Mouse (Mus musculus): Measurements from ENCODE around the gene Thop1. TPM values are rescaled to one million over a fixed set of nuclear protein-coding genes. Genes with fewer than 3 reads are reported as not detected.
"Not testable (repeated sequence)": the region's sequence is repeated elsewhere in the genome, so short reads cannot be mapped to it uniquely, and the experiment has no call there.

Gene Thop1
- polyA plus RNA-seq, 1 experiment from 2014 or later, result 51.4 TPM

DNA sequence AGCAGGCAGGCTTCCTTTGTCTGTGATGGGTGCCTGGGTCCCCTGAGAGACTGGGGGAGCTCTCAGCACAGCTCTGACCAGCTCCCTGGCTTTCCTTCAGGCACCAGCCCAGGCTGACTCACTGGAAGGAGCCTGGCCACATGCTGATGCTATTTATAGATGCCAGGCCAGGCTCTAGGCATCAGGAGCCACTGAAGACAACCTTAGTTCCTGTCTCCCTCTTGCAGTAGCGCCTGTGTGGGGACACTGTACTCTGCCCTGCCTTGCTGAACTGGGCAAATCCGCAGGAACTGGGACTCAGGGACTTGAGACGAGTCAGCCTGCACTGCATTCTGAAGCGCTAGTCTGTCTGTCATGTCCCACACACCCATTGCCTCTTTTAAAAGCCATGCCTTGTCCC is 42.5 kb upstream of the Thop1 start:
- Histone ChIP-seq H3K4me1 (ENCODE audit: control insufficient read depth, insufficient read depth, low read length) (peaks cover 7% of the 10 kb centered on the region; the same call in 1 of the 2 replicates), H3K4me2 (no peak overlapping the region), H3K27ac (ENCODE audit: low read depth, low read length) (no peak overlapping the region), H3K27me3 (ENCODE audit: control insufficient read depth, insufficient read depth, low read length) (peaks cover 7% of the 10 kb centered on the region), H3K4me3 (ENCODE audit: low read depth, low read length) (no peak overlapping the region), H3K36me3 (ENCODE audit: control insufficient read depth, insufficient read depth, low read length) (peaks cover 6% of the 10 kb centered on the region; the same call in 1 of the 2 replicates), H3K9ac (ENCODE audit: low read length) (no peak overlapping the region), H3K9me3 (ENCODE audit: control insufficient read depth, low read length) (no peaks in the 10 kb centered on the region)
- WGBS, result 72% methylated on average over 4 of the region's 4 CpGs
- ATAC-seq (ENCODE audit: low FRiP score), result no peak
- DNase-seq (ENCODE audit: low spot score, missing footprints), result no peak

DNA sequence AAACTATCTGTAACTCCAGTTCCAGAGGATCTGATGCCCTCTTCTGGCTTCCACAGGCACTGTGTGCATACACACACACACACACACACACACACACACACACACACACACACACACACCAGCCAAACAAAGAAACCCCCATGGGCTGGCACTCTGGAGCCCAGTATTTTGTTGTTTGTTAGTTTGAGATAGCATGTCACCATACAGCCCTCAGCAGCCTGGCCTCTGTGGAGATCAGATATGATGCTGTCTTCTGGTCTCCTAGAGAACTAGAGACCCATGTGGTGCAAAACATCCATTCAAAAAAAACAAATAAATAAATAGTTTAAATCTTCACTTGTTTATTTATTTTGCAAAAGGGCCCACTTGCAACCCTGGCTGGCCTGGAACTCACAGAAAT is 41.6 kb upstream of the Thop1 start:
- no peak overlapping the region for H3K9ac ChIP-seq (ENCODE audit: low read length)
- H3K4me2 ChIP-seq, result no peak overlapping the region
- no peak overlapping the region for H3K4me3 ChIP-seq (ENCODE audit: low read depth, low read length)
- no peak for DNase-seq (ENCODE audit: low spot score, missing footprints)
- peaks cover 6% of the 10 kb centered on the region; the same call in 1 of the 2 replicates for H3K36me3 ChIP-seq (ENCODE audit: control insufficient read depth, insufficient read depth, low read length)
- ATAC-seq (ENCODE audit: low FRiP score), result no peak
- H3K9me3 ChIP-seq (ENCODE audit: control insufficient read depth, low read length), result no peaks in the 10 kb centered on the region
- H3K27me3 ChIP-seq (ENCODE audit: control insufficient read depth, insufficient read depth, low read length), result peaks cover 7% of the 10 kb centered on the region
- H3K27ac ChIP-seq (ENCODE audit: low read depth, low read length), result no peak overlapping the region
- H3K4me1 ChIP-seq (ENCODE audit: control insufficient read depth, insufficient read depth, low read length), result peaks cover 7% of the 10 kb centered on the region; the same call in 1 of the 2 replicates

DNA sequence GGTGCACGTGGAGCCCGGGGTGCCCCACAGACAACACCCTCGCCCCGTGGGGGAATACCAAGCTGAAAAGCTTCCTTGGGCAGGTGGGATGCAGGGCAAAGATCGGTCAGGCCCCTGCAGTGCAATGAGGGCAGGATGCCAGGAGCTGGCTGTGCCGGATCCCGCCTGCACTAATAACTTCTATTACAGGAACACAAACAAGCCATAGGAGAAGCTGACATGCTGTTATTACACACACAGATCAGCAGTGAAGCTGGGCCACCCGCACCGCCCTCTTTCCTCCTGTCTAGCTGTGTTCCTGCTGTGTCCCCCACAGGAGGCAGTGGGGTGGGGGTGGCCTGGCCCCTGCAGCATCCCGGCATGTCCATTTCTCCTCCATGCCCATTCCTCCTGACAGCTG is 40.8 kb upstream of the Thop1 start:
- ATAC-seq (ENCODE audit: low FRiP score) (no peak), DNase-seq (ENCODE audit: low spot score, missing footprints) (no peak)
- Histone ChIP-seq H3K4me3 (ENCODE audit: low read depth, low read length) (no peak overlapping the region), H3K27me3 (ENCODE audit: control insufficient read depth, insufficient read depth, low read length) (peaks cover 7% of the 10 kb centered on the region), H3K9ac (ENCODE audit: low read length) (no peak overlapping the region), H3K27ac (ENCODE audit: low read depth, low read length) (no peak overlapping the region), H3K36me3 (ENCODE audit: control insufficient read depth, insufficient read depth, low read length) (peaks cover 6% of the 10 kb centered on the region; the same call in 1 of the 2 replicates), H3K4me2 (no peak overlapping the region), H3K9me3 (ENCODE audit: control insufficient read depth, low read length) (no peaks in the 10 kb centered on the region), H3K4me1 (ENCODE audit: control insufficient read depth, insufficient read depth, low read length) (peaks cover 7% of the 10 kb centered on the region; the same call in 1 of the 2 replicates)
- 71% methylated on average over 10 of the region's 10 CpGs for WGBS

DNA sequence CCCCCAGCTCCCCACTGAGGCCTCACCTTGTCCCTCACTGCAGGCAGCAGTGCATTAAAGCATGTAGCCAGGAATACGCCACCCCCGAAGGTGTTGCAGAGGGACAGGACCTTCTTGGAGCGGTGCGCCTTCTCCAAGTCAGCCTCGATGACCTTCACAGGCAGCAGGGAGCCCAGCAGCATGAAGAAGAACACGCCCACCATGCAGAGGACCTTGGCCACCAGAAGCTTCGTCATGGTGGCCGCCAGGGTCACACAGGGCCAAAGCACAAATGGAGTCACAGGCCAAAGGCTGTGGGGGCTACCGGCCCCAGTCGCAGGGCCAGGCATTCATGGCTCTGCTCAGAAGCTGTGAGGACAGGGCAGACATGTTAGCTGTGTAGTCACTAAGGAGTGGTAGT is 36.2 kb upstream of the Thop1 start:
- WGBS, result 78% methylated on average over 10 of the region's 10 CpGs
- DNase-seq (ENCODE audit: low spot score, missing footprints) (no peak), ATAC-seq (ENCODE audit: low FRiP score) (no peak)
- Histone ChIP-seq H3K4me3 (ENCODE audit: low read depth, low read length) (no peak overlapping the region), H3K9ac (ENCODE audit: low read length) (no peak overlapping the region), H3K36me3 (ENCODE audit: control insufficient read depth, insufficient read depth, low read length) (peaks cover 6% of the 10 kb centered on the region; the same call in 1 of the 2 replicates), H3K4me2 (no peak overlapping the region), H3K27ac (ENCODE audit: low read depth, low read length) (no peak overlapping the region), H3K9me3 (ENCODE audit: control insufficient read depth, low read length) (no peaks in the 10 kb centered on the region), H3K4me1 (ENCODE audit: control insufficient read depth, insufficient read depth, low read length) (no peaks in the 10 kb centered on the region), H3K27me3 (ENCODE audit: control insufficient read depth, insufficient read depth, low read length) (no peaks in the 10 kb centered on the region)

DNA sequence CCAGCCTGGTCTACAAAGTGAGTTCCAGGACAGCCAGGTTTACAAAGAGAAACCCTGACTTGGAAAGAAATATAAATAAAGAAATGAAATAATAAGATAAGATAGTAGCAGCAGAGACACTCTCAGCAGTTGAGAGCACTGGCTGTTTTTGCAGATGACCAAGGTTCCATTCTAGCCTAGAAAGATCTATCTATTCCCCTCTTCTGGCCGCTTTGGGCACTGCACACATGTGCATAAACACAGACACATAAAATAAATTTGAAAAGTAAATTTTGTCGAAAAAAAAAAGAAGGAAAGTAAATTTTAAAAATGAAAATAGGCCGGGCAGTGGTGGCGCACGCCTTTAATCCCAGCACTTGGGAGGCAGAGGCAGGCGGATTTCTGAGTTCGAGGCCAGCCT is 33.6 kb upstream of the Thop1 start:
- Histone ChIP-seq H3K27me3 (ENCODE audit: control insufficient read depth, insufficient read depth, low read length) (no peaks in the 10 kb centered on the region), H3K4me3 (ENCODE audit: low read depth, low read length) (no peak overlapping the region), H3K4me1 (ENCODE audit: control insufficient read depth, insufficient read depth, low read length) (no peaks in the 10 kb centered on the region), H3K4me2 (no peak overlapping the region), H3K36me3 (ENCODE audit: control insufficient read depth, insufficient read depth, low read length) (peaks cover under 1% of the 10 kb centered on the region; the same call in 1 of the 2 replicates), H3K9me3 (ENCODE audit: control insufficient read depth, low read length) (no peaks in the 10 kb centered on the region), H3K27ac (ENCODE audit: low read depth, low read length) (no peak overlapping the region), H3K9ac (ENCODE audit: low read length) (no peak overlapping the region)
- ATAC-seq (ENCODE audit: low FRiP score) (no peak), DNase-seq (ENCODE audit: low spot score, missing footprints) (no peak)
- 77% methylated on average over 7 of the region's 7 CpGs for WGBS

DNA sequence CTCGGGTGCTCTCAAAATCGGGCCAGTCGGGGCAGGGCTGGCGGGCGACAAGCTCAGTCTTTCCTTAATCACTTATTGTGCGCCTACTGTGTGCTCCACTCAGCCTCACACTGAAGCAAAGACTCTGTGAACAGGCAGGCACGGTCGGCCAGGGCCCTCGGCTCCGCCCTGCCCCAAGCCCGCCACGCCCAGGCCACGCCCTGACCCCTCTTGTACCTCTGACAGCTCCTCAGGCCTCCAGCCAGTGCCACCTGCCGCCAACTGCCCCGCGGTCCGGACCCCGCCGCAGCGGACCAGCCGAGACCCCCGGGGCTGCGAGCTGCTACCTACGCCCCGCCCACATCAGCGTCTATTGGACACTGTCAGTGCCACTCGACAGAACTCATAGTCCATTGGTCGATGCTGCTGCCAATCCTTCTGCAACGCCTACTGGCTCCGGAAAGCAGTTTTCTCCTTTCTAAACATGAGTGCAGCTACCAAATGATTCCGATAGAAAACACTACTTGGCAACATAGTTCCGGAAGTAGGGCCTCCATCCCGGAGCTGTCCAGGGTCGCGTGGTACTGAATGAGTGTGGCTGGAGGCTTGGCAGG is 32.8 kb upstream of the Thop1 start, which contains the start of gene Slc39a3:
Gene Slc39a3 (minus strand): TSS at position 439 of the 593 bp plus-strand sequence.
- DNase-seq (ENCODE audit: low spot score, missing footprints) (peak; percentile 100), ATAC-seq (ENCODE audit: low FRiP score) (peak; percentile 99)
- H3K27me3 ChIP-seq (ENCODE audit: control insufficient read depth, insufficient read depth, low read length), result no peaks in the 10 kb centered on the region
- H3K4me2 ChIP-seq, result peak within 1 kb of the TSS; percentile 54
- H3K27ac ChIP-seq (ENCODE audit: low read depth, low read length), result peak within 1 kb of the TSS; percentile 41; the same call in 1 of the 2 replicates
- under 1% methylated on average over 35 of the region's 35 CpGs for WGBS
- peak within 1 kb of the TSS; percentile 76 for H3K9ac ChIP-seq (ENCODE audit: low read length)
- H3K9me3 ChIP-seq (ENCODE audit: control insufficient read depth, low read length), result no peaks in the 10 kb centered on the region
- no peaks in the 10 kb centered on the region for H3K4me1 ChIP-seq (ENCODE audit: control insufficient read depth, insufficient read depth, low read length)
- peak within 1 kb of the TSS; percentile 68 for H3K4me3 ChIP-seq (ENCODE audit: low read depth, low read length)
- H3K36me3 ChIP-seq (ENCODE audit: control insufficient read depth, insufficient read depth, low read length), result no peaks in the 10 kb centered on the region

DNA sequence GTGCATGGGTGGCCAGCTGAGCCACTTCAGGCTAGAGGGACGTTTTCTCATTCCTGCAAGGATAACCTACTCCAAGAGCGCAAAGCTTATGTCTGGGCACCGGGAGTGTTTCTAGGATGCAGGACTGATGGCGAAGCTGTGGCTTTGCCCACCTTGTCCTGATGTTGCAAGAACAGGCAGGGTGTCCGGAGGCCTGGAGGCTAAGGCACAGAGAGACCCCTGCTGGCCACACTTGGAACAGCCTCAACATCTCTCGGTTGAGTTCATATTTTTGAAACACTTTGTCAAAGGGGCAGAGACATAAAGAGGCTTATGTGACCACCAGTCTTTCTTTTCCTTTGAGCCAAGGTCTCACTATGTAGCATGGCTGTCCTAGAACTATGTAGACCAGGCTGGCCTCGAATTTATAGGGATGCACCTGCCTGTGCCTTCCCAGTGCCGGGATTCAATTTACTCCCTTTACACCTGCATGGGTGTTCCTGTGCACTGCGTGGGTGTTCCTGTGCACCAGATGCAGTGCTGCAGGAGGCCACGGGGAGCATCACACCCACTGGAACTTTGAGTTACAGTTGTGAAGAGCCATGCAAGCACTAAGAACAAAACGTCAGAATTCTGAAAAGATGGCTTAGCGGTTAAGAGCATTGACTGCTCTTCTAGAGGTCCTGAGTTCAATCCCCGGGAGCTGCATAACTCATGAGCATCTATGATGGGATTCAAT is 28.2 kb upstream of the Thop1 start:
- Histone ChIP-seq H3K27me3 (ENCODE audit: control insufficient read depth, insufficient read depth, low read length) (no peaks in the 10 kb centered on the region), H3K4me2 (no peak overlapping the region), H3K27ac (ENCODE audit: low read depth, low read length) (no peak overlapping the region), H3K4me3 (ENCODE audit: low read depth, low read length) (no peak overlapping the region), H3K9ac (ENCODE audit: low read length) (no peak overlapping the region), H3K4me1 (ENCODE audit: control insufficient read depth, insufficient read depth, low read length) (no peaks in the 10 kb centered on the region), H3K36me3 (ENCODE audit: control insufficient read depth, insufficient read depth, low read length) (peaks cover 21% of the 10 kb centered on the region), H3K9me3 (ENCODE audit: control insufficient read depth, low read length) (no peaks in the 10 kb centered on the region)
- ATAC-seq (ENCODE audit: low FRiP score), result no peak
- DNase-seq (ENCODE audit: low spot score, missing footprints), result peak; percentile 96
- 33% methylated on average over 13 of the region's 13 CpGs for WGBS

DNA sequence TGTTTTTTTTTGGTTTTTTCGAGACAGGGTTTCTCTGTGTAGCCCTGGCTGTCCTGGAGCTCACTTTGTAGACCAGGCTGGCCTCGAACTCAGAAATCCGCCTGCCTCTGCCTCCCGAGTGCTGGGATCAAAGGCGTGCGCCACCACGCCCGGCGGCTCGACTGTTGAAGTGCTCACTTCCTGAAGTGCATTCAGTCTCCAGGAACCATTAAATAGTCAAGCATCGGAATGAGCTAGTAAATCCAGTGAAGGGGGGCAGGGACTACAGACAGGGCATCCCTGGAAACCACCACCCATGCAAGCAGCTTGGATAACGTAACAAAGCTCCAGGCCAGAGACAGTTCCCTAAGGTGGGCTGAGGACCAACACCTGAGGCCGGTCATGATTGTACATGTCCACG is 24.6 kb upstream of the Thop1 start:
- H3K27me3 ChIP-seq (ENCODE audit: control insufficient read depth, insufficient read depth, low read length); H3K9me3 ChIP-seq (ENCODE audit: control insufficient read depth, low read length); H3K4me2 ChIP-seq; ATAC-seq (ENCODE audit: low FRiP score); DNase-seq (ENCODE audit: low spot score, missing footprints); H3K9ac ChIP-seq (ENCODE audit: low read length); H3K4me1 ChIP-seq (ENCODE audit: control insufficient read depth, insufficient read depth, low read length); H3K4me3 ChIP-seq (ENCODE audit: low read depth, low read length); H3K27ac ChIP-seq (ENCODE audit: low read depth, low read length): not testable (repeated sequence)
- peaks cover 45% of the 10 kb centered on the region for H3K36me3 ChIP-seq (ENCODE audit: control insufficient read depth, insufficient read depth, low read length)
- WGBS, result 90% methylated on average over 13 of the region's 14 CpGs

DNA sequence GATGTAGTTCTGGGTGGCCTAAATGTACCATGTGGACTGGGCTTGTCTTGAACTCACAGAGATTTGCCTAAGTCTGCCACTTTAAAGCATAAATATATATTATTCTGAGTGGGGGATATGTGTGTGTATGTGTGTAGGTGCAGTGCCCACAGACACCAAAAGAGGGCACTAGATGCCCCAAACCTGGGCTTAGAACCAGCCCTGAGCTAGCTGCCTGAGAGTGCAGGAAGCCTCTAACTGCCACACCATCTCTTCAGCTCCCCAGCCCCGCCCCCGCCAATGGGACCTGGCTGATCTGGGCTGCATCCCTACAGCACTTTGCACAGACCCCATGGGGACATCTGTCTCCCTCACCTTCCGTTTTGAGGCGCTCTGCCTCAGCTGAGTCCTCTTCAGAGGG is 19.2 kb upstream of the Thop1 start:
- H3K4me3 ChIP-seq (ENCODE audit: low read depth, low read length), result no peak overlapping the region
- 91% methylated on average over 4 of the region's 4 CpGs for WGBS
- H3K36me3 ChIP-seq (ENCODE audit: control insufficient read depth, insufficient read depth, low read length), result peaks cover 37% of the 10 kb centered on the region
- no peak overlapping the region for H3K4me2 ChIP-seq
- no peak for ATAC-seq (ENCODE audit: low FRiP score)
- DNase-seq (ENCODE audit: low spot score, missing footprints), result peak; percentile 94
- H3K9ac ChIP-seq (ENCODE audit: low read length), result no peak overlapping the region
- no peaks in the 10 kb centered on the region for H3K9me3 ChIP-seq (ENCODE audit: control insufficient read depth, low read length)
- no peak overlapping the region for H3K27ac ChIP-seq (ENCODE audit: low read depth, low read length)
- no peaks in the 10 kb centered on the region for H3K27me3 ChIP-seq (ENCODE audit: control insufficient read depth, insufficient read depth, low read length)
- no peaks in the 10 kb centered on the region for H3K4me1 ChIP-seq (ENCODE audit: control insufficient read depth, insufficient read depth, low read length)

All from midbrain, embryonic 11.5 days (tissue).